Mouse (Mus musculus) embryonic facial prominence, embryonic 15.5 days (tissue): Measurements from ENCODE around the gene Il10rb. TPM values are rescaled to one million over a fixed set of nuclear protein-coding genes. Genes with fewer than 3 reads are reported as not detected.

Experiments used
- ATAC-seq: fragments of 200-750 bp; cut with Nextera tagmentation; 2 replicates; pipeline ENCODE4 v1.8.0; 2017; ENCODE audit warnings: low read depth, moderate TSS enrichment; ENCODE audit not compliant: insufficient number of reproducible peaks, low FRiP score, low TSS enrichment
- H3K27ac ChIP-seq: fragments of 300-500 bp; sonication (generic); replicated peaks from 2 replicates; pipeline ENCODE4 v1.5.1; 2015; ENCODE audit warnings: mild to moderate bottlenecking, inconsistent platforms
- H3K27me3 ChIP-seq: fragments of 300-500 bp; sonication (generic); 2 replicates; pipeline ENCODE4 v1.6.1; 2015; ENCODE audit warnings: inconsistent platforms
- H3K36me3 ChIP-seq: fragments of 300-500 bp; sonication (generic); 2 replicates; pipeline ENCODE4 v1.6.1; 2015; ENCODE audit warnings: mild to moderate bottlenecking, inconsistent platforms
- H3K4me1 ChIP-seq: fragments of 300-500 bp; sonication (generic); 2 replicates; pipeline ENCODE4 v1.6.1; 2015; ENCODE audit warnings: inconsistent platforms
- H3K4me2 ChIP-seq: fragments of 300-500 bp; sonication (generic); replicated peaks from 2 replicates; pipeline ENCODE4 v1.6.1; 2015; ENCODE audit warnings: mild to moderate bottlenecking, inconsistent platforms
- H3K4me3 ChIP-seq: fragments of 300-500 bp; sonication (generic); replicated peaks from 2 replicates; pipeline ENCODE4 v1.5.1; 2015; ENCODE audit warnings: mild to moderate bottlenecking, inconsistent platforms
- H3K9ac ChIP-seq: fragments of 300-500 bp; sonication (generic); 2 replicates; pipeline ENCODE4 v1.6.1; 2015; ENCODE audit warnings: inconsistent platforms
- H3K9me3 ChIP-seq: fragments of 300-500 bp; sonication (generic); replicated peaks from 2 replicates; pipeline ENCODE4 v1.6.1; 2016; ENCODE audit warnings: inconsistent platforms
- WGBS: fragments of 180-500 bp; shearing (Covaris S2); methylation state at CpG from one replicate; pipeline ENCODE4 v1.1.7; 2015; 5-methylcytosine and 5-hydroxymethylcytosine counted together
- polyA plus RNA-seq: library from polyadenylated mRNA; unstranded; fragments of >200 nt; fragmentation: Nextera tagmentation; extraction: Ambion mirVana; gene quantifications from 2 replicates; pipeline ENCODE4 v1.2.1, GENCODE M21; 2015

The Il10rb gene
- polyA plus RNA-seq, 1 experiment from 2014 or later, result 37.0 TPM

GRCm38 (mm10) chr16:91455868-91456267 is 49.9 kb downstream of the Il10rb start:
- WGBS, result 59% methylated on average over 4 of the region's 4 CpGs
- no peak overlapping the region for H3K4me2 ChIP-seq
- no peak for ATAC-seq

GRCm38 (mm10) chr16:91458301-91458746 is 52.4 kb downstream of the Il10rb start:
- Histone ChIP-seq H3K36me3 (no peaks in the 10 kb centered on the region), H3K9ac (no peak overlapping the region), H3K4me2 (no peak overlapping the region), H3K4me3 (no peak overlapping the region), H3K4me1 (no peaks in the 10 kb centered on the region), H3K9me3 (no peaks in the 10 kb centered on the region), H3K27ac (no peak overlapping the region), H3K27me3 (no peaks in the 10 kb centered on the region)
- 79% methylated on average over 21 of the region's 21 CpGs for WGBS
- no peak for ATAC-seq

More at GRCm38 (mm10) chr16:91455868-91456267, 49.9 kb downstream of the Il10rb start:
- H3K9me3 ChIP-seq, result no peaks in the 10 kb centered on the region
- no peaks in the 10 kb centered on the region for H3K27me3 ChIP-seq
- H3K36me3 ChIP-seq, result no peaks in the 10 kb centered on the region
- no peaks in the 10 kb centered on the region for H3K4me1 ChIP-seq
- no peak overlapping the region for H3K9ac ChIP-seq
- H3K4me3 ChIP-seq, result no peak overlapping the region
- H3K27ac ChIP-seq, result no peak overlapping the region

- no peaks in the 10 kb centered on the region for H3K9me3 ChIP-seq
- H3K4me3 ChIP-seq, result no peak overlapping the region
- no peaks in the 10 kb centered on the region for H3K36me3 ChIP-seq
- 53% methylated on average over 5 of the region's 5 CpGs for WGBS
- H3K4me1 ChIP-seq, result no peaks in the 10 kb centered on the region
- H3K27me3 ChIP-seq, result no peaks in the 10 kb centered on the region
- no peak overlapping the region for H3K27ac ChIP-seq
- no peak for ATAC-seq
- no peak overlapping the region for H3K9ac ChIP-seq
- no peak overlapping the region for H3K4me2 ChIP-seq
Measured at GRCm38 (mm10) chr16:91458976-91459375, 53.0 kb downstream of the Il10rb start.

- H3K9ac ChIP-seq, result no peak overlapping the region
- no peaks in the 10 kb centered on the region for H3K9me3 ChIP-seq
- no peaks in the 10 kb centered on the region for H3K36me3 ChIP-seq
- no peaks in the 10 kb centered on the region for H3K27me3 ChIP-seq
- WGBS, result 86% methylated on average over 3 of the region's 3 CpGs
- no peak overlapping the region for H3K4me2 ChIP-seq
- no peak overlapping the region for H3K27ac ChIP-seq
- ATAC-seq, result no peak
- H3K4me3 ChIP-seq, result no peak overlapping the region
- peaks cover 4% of the 10 kb centered on the region; the same call in 1 of the 2 replicates for H3K4me1 ChIP-seq
Measured at GRCm38 (mm10) chr16:91459396-91459795, 53.4 kb downstream of the Il10rb start.

- peaks cover 6% of the 10 kb centered on the region; the same call in 1 of the 2 replicates for H3K4me1 ChIP-seq
- H3K36me3 ChIP-seq, result no peaks in the 10 kb centered on the region
- no peaks in the 10 kb centered on the region for H3K9me3 ChIP-seq
- H3K4me2 ChIP-seq, result no peak overlapping the region
- no peak overlapping the region for H3K9ac ChIP-seq
- no peak overlapping the region for H3K4me3 ChIP-seq
- H3K27ac ChIP-seq, result no peak overlapping the region
- 67% methylated on average over 11 of the region's 11 CpGs for WGBS
- no peaks in the 10 kb centered on the region for H3K27me3 ChIP-seq
- no peak for ATAC-seq
Measured at GRCm38 (mm10) chr16:91459841-91460370, 53.9 kb downstream of the Il10rb start.

- no peaks in the 10 kb centered on the region for H3K36me3 ChIP-seq
- H3K4me1 ChIP-seq, result peaks cover 18% of the 10 kb centered on the region
- no peak overlapping the region for H3K4me2 ChIP-seq
- H3K9me3 ChIP-seq, result no peaks in the 10 kb centered on the region
- no peak overlapping the region for H3K9ac ChIP-seq
- H3K27ac ChIP-seq, result no peak overlapping the region
- H3K27me3 ChIP-seq, result no peaks in the 10 kb centered on the region
- no peak for ATAC-seq
- WGBS, result 63% methylated on average over 11 of the region's 11 CpGs
- no peak overlapping the region for H3K4me3 ChIP-seq
Measured at GRCm38 (mm10) chr16:91461066-91461638, 55.2 kb downstream of the Il10rb start.

- H3K9me3 ChIP-seq, result no peaks in the 10 kb centered on the region
- no peak overlapping the region for H3K9ac ChIP-seq
- H3K36me3 ChIP-seq, result no peaks in the 10 kb centered on the region
- H3K4me1 ChIP-seq, result peaks cover 19% of the 10 kb centered on the region
- no peak overlapping the region for H3K27ac ChIP-seq
- H3K27me3 ChIP-seq, result no peaks in the 10 kb centered on the region
- WGBS, result 57% methylated on average over 9 of the region's 9 CpGs
- no peak overlapping the region for H3K4me2 ChIP-seq
- no peak for ATAC-seq
- no peak overlapping the region for H3K4me3 ChIP-seq
Measured at GRCm38 (mm10) chr16:91461773-91462181, 55.8 kb downstream of the Il10rb start.

- Histone ChIP-seq H3K4me1 (peaks cover 19% of the 10 kb centered on the region), H3K4me2 (no peak overlapping the region), H3K36me3 (no peaks in the 10 kb centered on the region), H3K27me3 (no peaks in the 10 kb centered on the region), H3K9me3 (no peaks in the 10 kb centered on the region), H3K27ac (no peak overlapping the region), H3K4me3 (no peak overlapping the region), H3K9ac (no peak overlapping the region)
- ATAC-seq, result no peak
- WGBS, result 67% methylated on average over 3 of the region's 3 CpGs
Measured at GRCm38 (mm10) chr16:91462644-91463043, 56.7 kb downstream of the Il10rb start.

- WGBS, result 85% methylated on average over 2 of the region's 2 CpGs
- Histone ChIP-seq H3K36me3 (no peaks in the 10 kb centered on the region), H3K27me3 (no peaks in the 10 kb centered on the region), H3K4me1 (peaks cover 19% of the 10 kb centered on the region), H3K4me3 (no peak overlapping the region), H3K9ac (no peak overlapping the region), H3K9me3 (no peaks in the 10 kb centered on the region), H3K4me2 (no peak overlapping the region), H3K27ac (no peak overlapping the region)
- ATAC-seq, result no peak
Measured at GRCm38 (mm10) chr16:91463400-91463799, 57.4 kb downstream of the Il10rb start.

- H3K27me3 ChIP-seq, result no peaks in the 10 kb centered on the region
- H3K27ac ChIP-seq, result peak overlapping the region; percentile 74; the same call in 1 of the 2 replicates
- 82% methylated on average over 4 of the region's 4 CpGs for WGBS
- peak overlapping the region; percentile 65 for H3K4me3 ChIP-seq
- H3K36me3 ChIP-seq, result no peaks in the 10 kb centered on the region
- H3K9ac ChIP-seq, result no peak overlapping the region
- H3K4me2 ChIP-seq, result peak overlapping the region; percentile 95
- H3K9me3 ChIP-seq, result no peaks in the 10 kb centered on the region
- no peak for ATAC-seq
- peaks cover 19% of the 10 kb centered on the region for H3K4me1 ChIP-seq
Measured at GRCm38 (mm10) chr16:91463836-91464400, 58.0 kb downstream of the Il10rb start.

- 2% methylated on average over 44 of the region's 44 CpGs for WGBS
- Histone ChIP-seq H3K4me3 (peak overlapping the region; percentile 65), H3K36me3 (no peaks in the 10 kb centered on the region), H3K27me3 (no peaks in the 10 kb centered on the region), H3K9ac (peak overlapping the region; percentile 57), H3K4me2 (peak overlapping the region; percentile 95), H3K27ac (peak overlapping the region; percentile 74), H3K9me3 (no peaks in the 10 kb centered on the region), H3K4me1 (peaks cover 19% of the 10 kb centered on the region)
- peak; percentile 96 for ATAC-seq
Measured at GRCm38 (mm10) chr16:91464594-91465504, 58.9 kb downstream of the Il10rb start.
